Mouse (Mus musculus) thymus, adult 2 months (tissue): ENCODE measurements at regions not wholly inside any gene's neighbourhood (a gene's known extent, or its start where the extent isn't known, plus 50 kb on each side); places are given as distances from the start of the nearest gene placed in this dataset.

ENCODE experiments used
- CTCF ChIP-seq: fragments of 200-500 bp; IDR thresholded peaks from 2 replicates; pipeline ENCODE4 v1.5.1; 2012; ENCODE audit warnings: mild to moderate bottlenecking, control low read depth, low read length, moderate library complexity, borderline replicate concordance; ENCODE audit not compliant: control insufficient read depth, poor library complexity, insufficient read depth; ENCODE audit errors: extremely low read depth
- POLR2A ChIP-seq: fragments of 200-500 bp; IDR thresholded peaks from 2 replicates; pipeline ENCODE4 v1.6.1; 2012; ENCODE audit warnings: mild to moderate bottlenecking, low read length, control low read depth, moderate library complexity; ENCODE audit not compliant: control insufficient read depth, poor library complexity, insufficient read depth; ENCODE audit errors: extremely low read depth

GRCm38 (mm10) chr13:3138698-3139097 lies 399.2 kb upstream of the Gdi2 start:
- TF ChIP-seq CTCF (no peak), POLR2A (no peak)
